Mouse (Mus musculus): ENCODE measurements around the gene Stat6. TPM values are rescaled to one million over a fixed set of nuclear protein-coding genes. Genes with fewer than 3 reads are reported as not detected.

The Stat6 gene
- polyA plus RNA-seq, 1 experiment from 2014 or later = 13.0 TPM

- WGBS (ENCODE audit: insufficient replicate concordance) = 9% methylated on average over 14 of the region's 16 CpGs
- Histone ChIP-seq H3K4me3 (ENCODE audit: low read depth, low read length) (peak overlapping the region; percentile 25), H3K9ac (replicated peaks) (peak overlapping the region; percentile 38), H3K36me3 (replicated peaks; ENCODE audit: insufficient read depth, low read length) (peaks cover 34% of the 10 kb centered on the region), H3K27me3 (ENCODE audit: insufficient read depth, low read length) (peaks cover 22% of the 10 kb centered on the region), H3K27ac (ENCODE audit: low read depth) (peak overlapping the region; percentile 81), H3K4me1 (ENCODE audit: insufficient read depth) (peaks cover 44% of the 10 kb centered on the region), H3K4me2 (ENCODE audit: low read depth, low read length) (peak overlapping the region; percentile 60), H3K9me3 (ENCODE audit: low read length) (no peaks in the 10 kb centered on the region)
- ATAC-seq (peak; percentile 65), DNase-seq (peak; percentile 83)
- no peak for TF ChIP-seq CTCF (IDR thresholded peaks at IDR 0.05; ENCODE audit: low read depth)
- TF ChIP-seq EP300 (IDR thresholded peaks at IDR 0.05; ENCODE audit: low read depth) = peak; percentile 24; the same call in 1 of the 2 replicates
Observed at GRCm38 (mm10) chr10:127661915-127662663, 19.3 kb downstream of the Stat6 start.

GRCm38 (mm10) chr10:127662666-127663253 lies 20.0 kb downstream of the Stat6 start:
- Histone ChIP-seq H3K36me3 (replicated peaks; ENCODE audit: insufficient read depth, low read length) (peaks cover 31% of the 10 kb centered on the region), H3K9me3 (ENCODE audit: low read length) (no peaks in the 10 kb centered on the region), H3K9ac (replicated peaks) (peak overlapping the region; percentile 38; the same call in 1 of the 2 replicates), H3K4me1 (ENCODE audit: insufficient read depth) (peaks cover 48% of the 10 kb centered on the region), H3K4me2 (ENCODE audit: low read depth, low read length) (peak overlapping the region; percentile 60), H3K27me3 (ENCODE audit: insufficient read depth, low read length) (peaks cover 24% of the 10 kb centered on the region), H3K27ac (ENCODE audit: low read depth) (peak overlapping the region; percentile 81), H3K4me3 (ENCODE audit: low read depth, low read length) (no peak overlapping the region)
- WGBS (ENCODE audit: insufficient replicate concordance) = 43% methylated on average over 19 of the region's 19 CpGs
- DNase-seq (peak; percentile 47), ATAC-seq (no peak)
- TF ChIP-seq EP300 (IDR thresholded peaks at IDR 0.05; ENCODE audit: low read depth) = no peak
- peak; percentile 49 for TF ChIP-seq CTCF (IDR thresholded peaks at IDR 0.05; ENCODE audit: low read depth)

DNA sequence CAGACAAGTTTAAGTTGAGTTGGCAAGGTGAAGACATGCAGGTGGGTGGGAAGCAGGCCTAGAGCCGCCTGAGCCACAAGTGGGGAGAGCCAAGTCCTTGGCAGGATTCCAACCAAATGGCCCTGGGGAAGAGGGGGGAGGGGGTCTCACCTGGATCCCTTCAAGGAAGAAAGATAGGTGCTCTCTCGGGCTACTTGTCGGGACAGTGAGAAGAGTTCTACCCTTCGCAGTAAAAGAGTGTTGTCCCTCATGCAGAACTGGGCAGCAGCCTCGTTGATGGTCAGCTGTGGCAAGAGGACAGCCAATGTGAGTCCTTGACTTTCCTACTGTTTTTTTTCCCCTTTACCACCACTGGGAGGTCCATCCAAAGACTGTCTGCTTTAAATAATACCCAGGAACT lies 20.8 kb downstream of the Stat6 start:
- DNase-seq = no peak
- Histone ChIP-seq H3K9ac (replicated peaks) (no peak overlapping the region), H3K4me1 (ENCODE audit: insufficient read depth) (peaks cover 54% of the 10 kb centered on the region), H3K36me3 (replicated peaks; ENCODE audit: insufficient read depth, low read length) (peaks cover 31% of the 10 kb centered on the region), H3K27me3 (ENCODE audit: insufficient read depth, low read length) (peaks cover 28% of the 10 kb centered on the region), H3K27ac (ENCODE audit: low read depth) (no peak overlapping the region), H3K4me3 (ENCODE audit: low read depth, low read length) (no peak overlapping the region), H3K4me2 (ENCODE audit: low read depth, low read length) (no peak overlapping the region), H3K9me3 (ENCODE audit: low read length) (no peaks in the 10 kb centered on the region)
- no peak for ATAC-seq
- 56% methylated on average over 5 of the region's 5 CpGs for WGBS (ENCODE audit: insufficient replicate concordance)
- no peak for TF ChIP-seq EP300 (IDR thresholded peaks at IDR 0.05; ENCODE audit: low read depth)
- no peak for TF ChIP-seq CTCF (IDR thresholded peaks at IDR 0.05; ENCODE audit: low read depth)

- Histone ChIP-seq H3K9ac (replicated peaks) (no peak overlapping the region), H3K27ac (ENCODE audit: low read depth) (no peak overlapping the region), H3K36me3 (replicated peaks; ENCODE audit: insufficient read depth, low read length) (peaks cover 31% of the 10 kb centered on the region), H3K9me3 (ENCODE audit: low read length) (no peaks in the 10 kb centered on the region), H3K4me3 (ENCODE audit: low read depth, low read length) (no peak overlapping the region), H3K27me3 (ENCODE audit: insufficient read depth, low read length) (peaks cover 28% of the 10 kb centered on the region), H3K4me1 (ENCODE audit: insufficient read depth) (peaks cover 54% of the 10 kb centered on the region), H3K4me2 (ENCODE audit: low read depth, low read length) (no peak overlapping the region)
- WGBS (ENCODE audit: insufficient replicate concordance) = 58% methylated on average over 16 of the region's 16 CpGs
- TF ChIP-seq EP300 (IDR thresholded peaks at IDR 0.05; ENCODE audit: low read depth) (no peak), CTCF (IDR thresholded peaks at IDR 0.05; ENCODE audit: low read depth) (no peak)
- no peak for ATAC-seq
- no peak for DNase-seq
Observed at GRCm38 (mm10) chr10:127664166-127664565, 21.4 kb downstream of the Stat6 start.

GRCm38 (mm10) chr10:127664891-127665290 lies 22.1 kb downstream of the Stat6 start:
- whole genome bisulfite sequencing (ENCODE audit: insufficient replicate concordance) = 57% methylated on average over 13 of the region's 13 CpGs
- peak overlapping the region; percentile 90; the same call in 1 of the 2 replicates for H3K4me2 ChIP-seq (ENCODE audit: low read depth, low read length)
- H3K4me1 ChIP-seq (ENCODE audit: insufficient read depth) = peaks cover 54% of the 10 kb centered on the region
- H3K9me3 ChIP-seq (ENCODE audit: low read length) = no peaks in the 10 kb centered on the region
- peak overlapping the region; percentile 61; the same call in 1 of the 2 replicates for H3K4me3 ChIP-seq (ENCODE audit: low read depth, low read length)
- ATAC-seq (no peak), DNase-seq (no peak)
- H3K9ac ChIP-seq (replicated peaks) = no peak overlapping the region; the same call in 1 of the 2 replicates
- TF ChIP-seq CTCF (IDR thresholded peaks at IDR 0.05; ENCODE audit: low read depth) = no peak
- no peak for TF ChIP-seq EP300 (IDR thresholded peaks at IDR 0.05; ENCODE audit: low read depth)
- H3K27ac ChIP-seq (ENCODE audit: low read depth) = no peak overlapping the region
- H3K27me3 ChIP-seq (ENCODE audit: insufficient read depth, low read length) = peaks cover 28% of the 10 kb centered on the region
- H3K36me3 ChIP-seq (replicated peaks; ENCODE audit: insufficient read depth, low read length) = peaks cover 24% of the 10 kb centered on the region

GRCm38 (mm10) chr10:127665366-127666181 lies 22.8 kb downstream of the Stat6 start:
- ATAC-seq (no peak), DNase-seq (no peak)
- peak overlapping the region; percentile 90 for H3K4me2 ChIP-seq (ENCODE audit: low read depth, low read length)
- WGBS (ENCODE audit: insufficient replicate concordance) = 12% methylated on average over 14 of the region's 14 CpGs
- peaks cover 17% of the 10 kb centered on the region for H3K36me3 ChIP-seq (replicated peaks; ENCODE audit: insufficient read depth, low read length)
- peak overlapping the region; percentile 95 for H3K27ac ChIP-seq (ENCODE audit: low read depth)
- TF ChIP-seq EP300 (IDR thresholded peaks at IDR 0.05; ENCODE audit: low read depth) (no peak), CTCF (IDR thresholded peaks at IDR 0.05; ENCODE audit: low read depth) (peak; percentile 5; the same call in 1 of the 2 replicates)
- H3K9ac ChIP-seq (replicated peaks) = peak overlapping the region; percentile 72
- peak overlapping the region; percentile 61 for H3K4me3 ChIP-seq (ENCODE audit: low read depth, low read length)
- peaks cover 28% of the 10 kb centered on the region for H3K27me3 ChIP-seq (ENCODE audit: insufficient read depth, low read length)
- peaks cover 53% of the 10 kb centered on the region for H3K4me1 ChIP-seq (ENCODE audit: insufficient read depth)
- H3K9me3 ChIP-seq (ENCODE audit: low read length) = no peaks in the 10 kb centered on the region

Measured in liver, postnatal 0 days (tissue).